Mouse (Mus musculus): Measurements from ENCODE around the gene Nfib.

Nfib gene

GRCm38 (mm10) chr4:82344787-82345186 lies 360.8 kb downstream of the Nfib start:
- DNase-seq (ENCODE audit: low spot score) = peak; percentile 55

GRCm38 (mm10) chr4:82344224-82344623 lies 361.3 kb downstream of the Nfib start:
- no peak for DNase-seq (ENCODE audit: low spot score)

GRCm38 (mm10) chr4:82338930-82339329 lies 366.6 kb downstream of the Nfib start:
- DNase-seq (ENCODE audit: low spot score) = no peak

- DNase-seq (ENCODE audit: low spot score) = peak; percentile 18
Observed at GRCm38 (mm10) chr4:82338481-82338880, 367.1 kb downstream of the Nfib start.

GRCm38 (mm10) chr4:82336951-82337381 lies 368.6 kb downstream of the Nfib start:
- no peak for DNase-seq (ENCODE audit: low spot score)

GRCm38 (mm10) chr4:82335266-82335865 lies 370.2 kb downstream of the Nfib start:
- no peak for DNase-seq (ENCODE audit: low spot score)

- no peak for DNase-seq (ENCODE audit: low spot score)
Observed at GRCm38 (mm10) chr4:82333413-82333812, 372.1 kb downstream of the Nfib start.

- no peak for DNase-seq (ENCODE audit: low spot score)
Observed at GRCm38 (mm10) chr4:82330095-82330494, 375.5 kb downstream of the Nfib start.

- no peak for DNase-seq (ENCODE audit: low spot score)
Observed at GRCm38 (mm10) chr4:82326140-82326529, 379.4 kb downstream of the Nfib start.

GRCm38 (mm10) chr4:82325409-82326139 lies 380.0 kb downstream of the Nfib start:
- no peak for DNase-seq (ENCODE audit: low spot score)

- DNase-seq (ENCODE audit: low spot score) = no peak
Observed at GRCm38 (mm10) chr4:82324977-82325376, 380.6 kb downstream of the Nfib start.

- DNase-seq (ENCODE audit: low spot score) = no peak
Observed at GRCm38 (mm10) chr4:82321008-82321407, 384.5 kb downstream of the Nfib start.

GRCm38 (mm10) chr4:82319388-82319787 lies 386.2 kb downstream of the Nfib start:
- no peak for DNase-seq (ENCODE audit: low spot score)

- DNase-seq (ENCODE audit: low spot score) = no peak
Observed at GRCm38 (mm10) chr4:82316168-82316567, 389.4 kb downstream of the Nfib start.

GRCm38 (mm10) chr4:82315710-82316109 lies 389.8 kb downstream of the Nfib start:
- no peak for DNase-seq (ENCODE audit: low spot score)

- no peak for DNase-seq (ENCODE audit: low spot score)
Observed at GRCm38 (mm10) chr4:82310924-82311734, 394.4 kb downstream of the Nfib start.

GRCm38 (mm10) chr4:82306045-82306444 lies 399.5 kb downstream of the Nfib start:
- DNase-seq (ENCODE audit: low spot score) = no peak

- peak; percentile 15 for DNase-seq (ENCODE audit: low spot score)
Observed at GRCm38 (mm10) chr4:82304148-82304871, 401.2 kb downstream of the Nfib start.

GRCm38 (mm10) chr4:82303362-82303900 lies 402.1 kb downstream of the Nfib start:
- no peak for DNase-seq (ENCODE audit: low spot score)

- no peak for DNase-seq (ENCODE audit: low spot score)
Observed at GRCm38 (mm10) chr4:82302901-82303300, 402.6 kb downstream of the Nfib start.

GRCm38 (mm10) chr4:82298606-82299005 lies 406.9 kb downstream of the Nfib start:
- no peak for DNase-seq (ENCODE audit: low spot score)

GRCm38 (mm10) chr4:82297562-82297961 lies 408.0 kb downstream of the Nfib start:
- DNase-seq (ENCODE audit: low spot score) = no peak
